Mouse (Mus musculus) E14TG2a.4 (cell line): Measurements from ENCODE around the gene Pcdh9.

Experiments used
- H3K27me3 ChIP-seq: 2 replicates; pipeline ENCODE4 v1.6.1; 2014; ENCODE audit warnings: low read length, control low read depth; ENCODE audit not compliant: insufficient read depth
- H3K36me3 ChIP-seq: 2 replicates; pipeline ENCODE4 v1.6.1; 2014; ENCODE audit warnings: low read length, control low read depth; ENCODE audit not compliant: insufficient read depth
- H3K4me1 ChIP-seq: replicated peaks from 2 replicates; pipeline ENCODE4 v1.6.1; 2014; ENCODE audit warnings: low read depth, low read length, control low read depth
- H3K4me3 ChIP-seq: replicated peaks from 2 replicates; pipeline ENCODE4 v1.5.1; 2014; ENCODE audit warnings: mild to moderate bottlenecking, low read length
- H3K9me3 ChIP-seq: 2 replicates; pipeline ENCODE4 v1.6.1; 2014; ENCODE audit warnings: low read length, control low read depth
- CTCF ChIP-seq: conservative IDR thresholded peaks from 2 replicates; pipeline ENCODE4 v1.5.1; 2014; ENCODE audit warnings: low read length
- NANOG ChIP-seq: IDR thresholded peaks from 2 replicates; pipeline ENCODE4 v1.6.1; 2014; ENCODE audit warnings: borderline replicate concordance, low read length, mixed read lengths
- POU5F1 ChIP-seq: IDR thresholded peaks from 2 replicates; pipeline ENCODE4 v1.6.1; 2014; ENCODE audit warnings: low read length, borderline replicate concordance

Pcdh9 gene

GRCm38 (mm10) chr14:93415496-93415895 lies 475.0 kb downstream of the Pcdh9 start:
- H3K9me3 ChIP-seq = no peaks in the 10 kb centered on the region
- H3K36me3 ChIP-seq = no peaks in the 10 kb centered on the region
- TF ChIP-seq CTCF = no peak
- no peak overlapping the region for H3K4me3 ChIP-seq
- no peaks in the 10 kb centered on the region for H3K27me3 ChIP-seq
- H3K4me1 ChIP-seq = no peaks in the 10 kb centered on the region

- Histone ChIP-seq H3K36me3 (no peaks in the 10 kb centered on the region), H3K4me1 (no peaks in the 10 kb centered on the region), H3K4me3 (no peak overlapping the region), H3K9me3 (no peaks in the 10 kb centered on the region), H3K27me3 (no peaks in the 10 kb centered on the region)
- TF ChIP-seq CTCF = no peak
- TF ChIP-seq NANOG = no peak
- no peak for TF ChIP-seq POU5F1
Measured at GRCm38 (mm10) chr14:93409314-93409713, 481.2 kb downstream of the Pcdh9 start.

GRCm38 (mm10) chr14:93407747-93408146 lies 482.7 kb downstream of the Pcdh9 start:
- Histone ChIP-seq H3K4me3 (no peak overlapping the region), H3K36me3 (no peaks in the 10 kb centered on the region), H3K9me3 (no peaks in the 10 kb centered on the region), H3K4me1 (no peaks in the 10 kb centered on the region), H3K27me3 (no peaks in the 10 kb centered on the region)
- TF ChIP-seq NANOG (no peak), CTCF (no peak), POU5F1 (no peak)

- Histone ChIP-seq H3K9me3 (no peaks in the 10 kb centered on the region), H3K4me3 (no peak overlapping the region), H3K27me3 (no peaks in the 10 kb centered on the region), H3K4me1 (no peaks in the 10 kb centered on the region), H3K36me3 (no peaks in the 10 kb centered on the region)
- TF ChIP-seq CTCF (no peak), NANOG (no peak), POU5F1 (no peak)
Measured at GRCm38 (mm10) chr14:93385090-93385489, 505.4 kb downstream of the Pcdh9 start.

- TF ChIP-seq POU5F1 (no peak), CTCF (no peak), NANOG (no peak)
- Histone ChIP-seq H3K4me3 (no peak overlapping the region), H3K4me1 (no peaks in the 10 kb centered on the region), H3K36me3 (no peaks in the 10 kb centered on the region), H3K27me3 (no peaks in the 10 kb centered on the region), H3K9me3 (no peaks in the 10 kb centered on the region)
Measured at GRCm38 (mm10) chr14:93381163-93381562, 509.3 kb downstream of the Pcdh9 start.

- H3K27me3 ChIP-seq = no peaks in the 10 kb centered on the region
- H3K4me1 ChIP-seq = no peaks in the 10 kb centered on the region
- no peak overlapping the region for H3K4me3 ChIP-seq
- H3K9me3 ChIP-seq = no peaks in the 10 kb centered on the region
- TF ChIP-seq NANOG (no peak), POU5F1 (no peak), CTCF (no peak)
- H3K36me3 ChIP-seq = no peaks in the 10 kb centered on the region
Measured at GRCm38 (mm10) chr14:93380757-93381156, 509.7 kb downstream of the Pcdh9 start.

- Histone ChIP-seq H3K9me3 (no peaks in the 10 kb centered on the region), H3K27me3 (no peaks in the 10 kb centered on the region), H3K4me3 (no peak overlapping the region), H3K4me1 (no peaks in the 10 kb centered on the region), H3K36me3 (no peaks in the 10 kb centered on the region)
- TF ChIP-seq POU5F1 = no peak
- no peak for TF ChIP-seq CTCF
- TF ChIP-seq NANOG = no peak
Measured at GRCm38 (mm10) chr14:93376159-93376558, 514.3 kb downstream of the Pcdh9 start.

- Histone ChIP-seq H3K36me3 (no peaks in the 10 kb centered on the region), H3K4me1 (no peaks in the 10 kb centered on the region), H3K9me3 (no peaks in the 10 kb centered on the region), H3K4me3 (no peak overlapping the region), H3K27me3 (no peaks in the 10 kb centered on the region)
- TF ChIP-seq POU5F1 (no peak), NANOG (no peak), CTCF (no peak)
Measured at GRCm38 (mm10) chr14:93374181-93374580, 516.3 kb downstream of the Pcdh9 start.

- no peaks in the 10 kb centered on the region for H3K27me3 ChIP-seq
- TF ChIP-seq NANOG (no peak), POU5F1 (no peak), CTCF (no peak)
- H3K9me3 ChIP-seq = no peaks in the 10 kb centered on the region
- H3K4me1 ChIP-seq = no peaks in the 10 kb centered on the region
- no peak overlapping the region for H3K4me3 ChIP-seq
- H3K36me3 ChIP-seq = no peaks in the 10 kb centered on the region
Measured at GRCm38 (mm10) chr14:93354150-93354549, 536.3 kb downstream of the Pcdh9 start.
